Mouse (Mus musculus): ENCODE measurements around the gene Actbl2. TPM values are rescaled to one million over a fixed set of nuclear protein-coding genes. Genes with fewer than 3 reads are reported as not detected.

The Actbl2 gene
- polyA plus RNA-seq, 1 experiment from 2014 or later: not detected

- Histone ChIP-seq H3K4me3 (replicated peaks; ENCODE audit: low read length) (no peak overlapping the region), H3K4me1 (replicated peaks; ENCODE audit: control insufficient read depth, insufficient read depth, low read length) (peaks cover 16% of the 10 kb centered on the region), H3K27ac (ENCODE audit: low read length) (no peak overlapping the region), H3K36me3 (ENCODE audit: control insufficient read depth, insufficient read depth) (no peaks in the 10 kb centered on the region), H3K27me3 (replicated peaks; ENCODE audit: control insufficient read depth, insufficient read depth, low read length) (no peaks in the 10 kb centered on the region), H3K9ac (replicated peaks; ENCODE audit: low read depth, low read length) (no peak overlapping the region), H3K4me2 (ENCODE audit: low read length) (no peak overlapping the region), H3K9me3 (ENCODE audit: control insufficient read depth, low read length) (peaks cover 2% of the 10 kb centered on the region; the same call in 1 of the 2 replicates)
- no peak for ATAC-seq
- WGBS: 60% methylated on average over 1 of the region's 1 CpGs
Measured at GRCm38 (mm10) chr13:111237296-111237695, 17.5 kb upstream of the Actbl2 start.

- Histone ChIP-seq H3K4me2 (ENCODE audit: low read length) (no peak overlapping the region), H3K27me3 (replicated peaks; ENCODE audit: control insufficient read depth, insufficient read depth, low read length) (no peaks in the 10 kb centered on the region), H3K9ac (replicated peaks; ENCODE audit: low read depth, low read length) (no peak overlapping the region), H3K27ac (ENCODE audit: low read length) (no peak overlapping the region), H3K9me3 (ENCODE audit: control insufficient read depth, low read length) (peaks cover 2% of the 10 kb centered on the region; the same call in 1 of the 2 replicates), H3K4me3 (replicated peaks; ENCODE audit: low read length) (no peak overlapping the region), H3K4me1 (replicated peaks; ENCODE audit: control insufficient read depth, insufficient read depth, low read length) (peaks cover 11% of the 10 kb centered on the region), H3K36me3 (ENCODE audit: control insufficient read depth, insufficient read depth) (no peaks in the 10 kb centered on the region)
- WGBS: 41% methylated on average over 3 of the region's 3 CpGs
- ATAC-seq: peak; percentile 72
Measured at GRCm38 (mm10) chr13:111237865-111238465, 16.8 kb upstream of the Actbl2 start.

DNA sequence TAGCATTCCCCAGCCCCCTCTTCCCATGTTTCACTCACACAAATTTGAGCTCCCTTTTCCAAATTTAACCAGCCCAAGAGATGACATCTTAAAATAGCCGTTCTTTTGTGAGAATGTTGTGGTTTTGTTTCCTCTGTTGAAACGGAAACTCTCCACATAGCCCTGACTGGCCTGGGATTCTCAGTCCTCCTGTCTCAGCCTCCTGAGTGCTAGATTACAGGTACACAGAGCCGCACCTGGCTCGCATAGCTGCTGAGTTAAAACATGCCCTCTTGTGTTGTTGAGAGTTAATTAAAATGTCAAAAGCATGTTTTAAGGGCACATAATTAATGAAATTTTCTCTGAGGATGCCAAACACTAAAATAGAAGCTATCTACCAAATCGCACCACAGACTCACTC is 3.7 kb upstream of the Actbl2 start:
- Histone ChIP-seq H3K4me3 (replicated peaks; ENCODE audit: low read length) (no peak overlapping the region), H3K9me3 (ENCODE audit: control insufficient read depth, low read length) (no peaks in the 10 kb centered on the region), H3K9ac (replicated peaks; ENCODE audit: low read depth, low read length) (no peak overlapping the region), H3K36me3 (ENCODE audit: control insufficient read depth, insufficient read depth) (no peaks in the 10 kb centered on the region), H3K27ac (ENCODE audit: low read length) (no peak overlapping the region), H3K4me1 (replicated peaks; ENCODE audit: control insufficient read depth, insufficient read depth, low read length) (no peaks in the 10 kb centered on the region), H3K4me2 (ENCODE audit: low read length) (no peak overlapping the region), H3K27me3 (replicated peaks; ENCODE audit: control insufficient read depth, insufficient read depth, low read length) (no peaks in the 10 kb centered on the region)
- ATAC-seq: no peak
- 83% methylated on average over 5 of the region's 5 CpGs for WGBS

DNA sequence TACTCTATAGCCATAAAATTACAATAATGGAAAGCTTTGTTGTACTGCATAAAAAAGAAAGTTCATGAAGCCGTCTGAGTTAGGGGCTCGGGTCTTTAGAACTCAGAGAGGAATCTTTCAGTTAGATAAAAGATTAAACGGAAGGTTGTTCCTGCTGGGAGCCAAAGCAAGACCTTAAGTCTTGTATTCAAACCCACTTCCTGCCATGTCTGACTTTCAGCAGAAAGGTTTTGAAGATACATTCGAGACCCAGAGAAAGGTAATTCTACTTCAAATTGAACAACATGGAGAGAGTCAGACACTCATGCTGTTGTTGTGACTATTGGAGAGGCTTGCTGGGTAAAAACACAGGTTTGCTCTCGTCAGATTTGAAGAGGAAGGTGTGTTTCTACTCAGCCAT is 3.0 kb upstream of the Actbl2 start:
- 65% methylated on average over 5 of the region's 5 CpGs for WGBS
- H3K9ac ChIP-seq (replicated peaks; ENCODE audit: low read depth, low read length): no peak overlapping the region
- H3K9me3 ChIP-seq (ENCODE audit: control insufficient read depth, low read length): no peaks in the 10 kb centered on the region
- ATAC-seq: no peak
- no peaks in the 10 kb centered on the region for H3K4me1 ChIP-seq (replicated peaks; ENCODE audit: control insufficient read depth, insufficient read depth, low read length)
- H3K4me2 ChIP-seq (ENCODE audit: low read length): no peak overlapping the region
- no peaks in the 10 kb centered on the region for H3K36me3 ChIP-seq (ENCODE audit: control insufficient read depth, insufficient read depth)
- no peak overlapping the region for H3K27ac ChIP-seq (ENCODE audit: low read length)
- no peak overlapping the region for H3K4me3 ChIP-seq (replicated peaks; ENCODE audit: low read length)
- no peaks in the 10 kb centered on the region for H3K27me3 ChIP-seq (replicated peaks; ENCODE audit: control insufficient read depth, insufficient read depth, low read length)

GRCm38 (mm10) chr13:111258016-111258415 is 3.2 kb downstream of the Actbl2 start:
- H3K4me1 ChIP-seq (replicated peaks; ENCODE audit: control insufficient read depth, insufficient read depth, low read length): no peaks in the 10 kb centered on the region
- no peak overlapping the region for H3K4me2 ChIP-seq (ENCODE audit: low read length)
- H3K36me3 ChIP-seq (ENCODE audit: control insufficient read depth, insufficient read depth): no peaks in the 10 kb centered on the region
- no peaks in the 10 kb centered on the region for H3K9me3 ChIP-seq (ENCODE audit: control insufficient read depth, low read length)
- H3K9ac ChIP-seq (replicated peaks; ENCODE audit: low read depth, low read length): no peak overlapping the region
- no peak for ATAC-seq
- no peaks in the 10 kb centered on the region for H3K27me3 ChIP-seq (replicated peaks; ENCODE audit: control insufficient read depth, insufficient read depth, low read length)
- no peak overlapping the region for H3K27ac ChIP-seq (ENCODE audit: low read length)
- no peak overlapping the region for H3K4me3 ChIP-seq (replicated peaks; ENCODE audit: low read length)
- 80% methylated on average over 4 of the region's 4 CpGs for WGBS

DNA sequence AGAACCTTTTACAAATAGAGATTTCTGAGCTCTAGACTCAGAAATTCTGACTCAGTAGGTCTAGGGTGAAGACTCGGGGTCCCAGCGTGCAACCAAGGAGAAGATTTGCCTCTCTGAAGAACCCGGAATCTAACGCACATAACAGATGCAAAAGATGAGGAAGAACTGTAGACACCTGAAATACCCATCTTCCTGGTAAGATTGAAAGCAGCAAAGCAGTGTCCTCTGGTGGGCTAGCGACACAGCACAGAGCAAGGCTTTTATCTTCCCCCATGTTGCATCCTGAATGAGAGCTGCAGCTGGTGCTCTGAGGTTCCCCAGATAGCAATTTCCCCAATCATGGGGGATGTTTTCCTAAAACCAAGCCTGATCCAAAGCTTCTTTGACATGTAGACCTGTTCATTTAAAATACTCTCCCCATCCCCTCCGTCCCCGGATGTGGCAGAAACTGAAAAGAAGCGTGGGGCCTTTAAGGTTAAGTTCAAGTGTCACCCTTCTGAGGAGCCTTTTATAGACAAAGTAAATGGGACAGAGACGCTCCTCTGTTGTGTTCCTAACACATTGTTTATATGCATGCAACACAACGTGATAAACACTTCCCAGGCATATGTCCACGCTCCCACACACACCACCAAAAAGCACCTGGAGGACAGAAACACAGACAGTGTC is 3.7 kb downstream of the Actbl2 start:
- no peak overlapping the region for H3K9ac ChIP-seq (replicated peaks; ENCODE audit: low read depth, low read length)
- H3K36me3 ChIP-seq (ENCODE audit: control insufficient read depth, insufficient read depth): no peaks in the 10 kb centered on the region
- H3K9me3 ChIP-seq (ENCODE audit: control insufficient read depth, low read length): no peaks in the 10 kb centered on the region
- H3K4me1 ChIP-seq (replicated peaks; ENCODE audit: control insufficient read depth, insufficient read depth, low read length): no peaks in the 10 kb centered on the region
- H3K27me3 ChIP-seq (replicated peaks; ENCODE audit: control insufficient read depth, insufficient read depth, low read length): no peaks in the 10 kb centered on the region
- H3K27ac ChIP-seq (ENCODE audit: low read length): no peak overlapping the region
- 77% methylated on average over 11 of the region's 11 CpGs for WGBS
- no peak overlapping the region for H3K4me3 ChIP-seq (replicated peaks; ENCODE audit: low read length)
- ATAC-seq: no peak
- H3K4me2 ChIP-seq (ENCODE audit: low read length): no peak overlapping the region

- Histone ChIP-seq H3K9ac (replicated peaks; ENCODE audit: low read depth, low read length) (no peak overlapping the region), H3K27me3 (replicated peaks; ENCODE audit: control insufficient read depth, insufficient read depth, low read length) (no peaks in the 10 kb centered on the region), H3K4me2 (ENCODE audit: low read length) (no peak overlapping the region), H3K9me3 (ENCODE audit: control insufficient read depth, low read length) (no peaks in the 10 kb centered on the region), H3K27ac (ENCODE audit: low read length) (no peak overlapping the region), H3K4me3 (replicated peaks; ENCODE audit: low read length) (no peak overlapping the region), H3K4me1 (replicated peaks; ENCODE audit: control insufficient read depth, insufficient read depth, low read length) (no peaks in the 10 kb centered on the region), H3K36me3 (ENCODE audit: control insufficient read depth, insufficient read depth) (no peaks in the 10 kb centered on the region)
- WGBS: 21% methylated on average over 6 of the region's 6 CpGs
- no peak for ATAC-seq
Measured at GRCm38 (mm10) chr13:111259093-111259491, 4.3 kb downstream of the Actbl2 start.

GRCm38 (mm10) chr13:111259711-111260110 is 4.9 kb downstream of the Actbl2 start:
- WGBS: 82% methylated on average over 7 of the region's 7 CpGs
- H3K4me2 ChIP-seq (ENCODE audit: low read length): no peak overlapping the region
- no peaks in the 10 kb centered on the region for H3K27me3 ChIP-seq (replicated peaks; ENCODE audit: control insufficient read depth, insufficient read depth, low read length)
- no peak for ATAC-seq
- H3K9me3 ChIP-seq (ENCODE audit: control insufficient read depth, low read length): no peaks in the 10 kb centered on the region
- H3K9ac ChIP-seq (replicated peaks; ENCODE audit: low read depth, low read length): no peak overlapping the region
- no peaks in the 10 kb centered on the region for H3K4me1 ChIP-seq (replicated peaks; ENCODE audit: control insufficient read depth, insufficient read depth, low read length)
- no peak overlapping the region for H3K27ac ChIP-seq (ENCODE audit: low read length)
- no peak overlapping the region for H3K4me3 ChIP-seq (replicated peaks; ENCODE audit: low read length)
- no peaks in the 10 kb centered on the region for H3K36me3 ChIP-seq (ENCODE audit: control insufficient read depth, insufficient read depth)

DNA sequence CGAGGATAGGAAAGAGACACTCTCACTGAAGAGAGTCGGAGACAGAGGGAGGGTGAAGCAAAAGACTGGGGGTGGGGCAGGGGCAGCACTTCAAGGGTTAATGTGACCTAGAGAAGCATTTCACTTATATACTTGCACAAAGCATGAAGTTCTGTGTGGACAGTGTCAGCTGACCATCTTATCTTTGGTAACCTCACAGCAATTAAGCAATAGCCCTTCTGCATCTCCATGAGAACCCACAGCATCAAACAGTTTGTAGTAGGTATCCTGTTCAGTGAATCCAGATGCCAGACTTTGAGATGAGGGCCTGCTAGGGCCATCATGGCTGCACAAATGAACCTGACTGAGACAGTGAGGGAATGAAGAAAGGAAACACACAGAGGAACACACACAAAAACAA is 8.4 kb downstream of the Actbl2 start:
- no peaks in the 10 kb centered on the region for H3K9me3 ChIP-seq (ENCODE audit: control insufficient read depth, low read length)
- no peak overlapping the region for H3K4me2 ChIP-seq (ENCODE audit: low read length)
- H3K36me3 ChIP-seq (ENCODE audit: control insufficient read depth, insufficient read depth): no peaks in the 10 kb centered on the region
- no peaks in the 10 kb centered on the region for H3K27me3 ChIP-seq (replicated peaks; ENCODE audit: control insufficient read depth, insufficient read depth, low read length)
- no peak for ATAC-seq
- no peaks in the 10 kb centered on the region for H3K4me1 ChIP-seq (replicated peaks; ENCODE audit: control insufficient read depth, insufficient read depth, low read length)
- H3K4me3 ChIP-seq (replicated peaks; ENCODE audit: low read length): no peak overlapping the region
- 85% methylated on average over 2 of the region's 2 CpGs for WGBS
- H3K27ac ChIP-seq (ENCODE audit: low read length): no peak overlapping the region
- no peak overlapping the region for H3K9ac ChIP-seq (replicated peaks; ENCODE audit: low read depth, low read length)

Measured in forebrain, embryonic 16.5 days (tissue).